Mouse (Mus musculus) lung, adult 2 months (tissue): Measurements from ENCODE around the gene Vrk1.

Experiments used
- CTCF ChIP-seq: fragments of 200-500 bp; IDR thresholded peaks from 2 replicates; pipeline ENCODE4 v1.5.1; 2011; ENCODE audit warnings: mild to moderate bottlenecking, low read length, control low read depth; ENCODE audit not compliant: insufficient read depth
- POLR2A ChIP-seq: fragments of 200-500 bp; IDR thresholded peaks from 2 replicates; pipeline ENCODE4 v1.6.1; 2011; ENCODE audit warnings: low read depth, mild to moderate bottlenecking, control low read depth, low read length, borderline replicate concordance; ENCODE audit errors: extremely low read depth

- no peak for TF ChIP-seq CTCF
- no peak for TF ChIP-seq POLR2A
These were observed 97.2 kb downstream of the Vrk1 start for GRCm38 (mm10) chr12:106107272-106107671.
